Mouse (Mus musculus): ENCODE results near the gene Cercam. TPM values are rescaled to one million over a fixed set of nuclear protein-coding genes. Genes with fewer than 3 reads are reported as not detected.

Gene Cercam
- polyA plus RNA-seq, 1 experiment from 2014 or later = 8.7 TPM

DNA sequence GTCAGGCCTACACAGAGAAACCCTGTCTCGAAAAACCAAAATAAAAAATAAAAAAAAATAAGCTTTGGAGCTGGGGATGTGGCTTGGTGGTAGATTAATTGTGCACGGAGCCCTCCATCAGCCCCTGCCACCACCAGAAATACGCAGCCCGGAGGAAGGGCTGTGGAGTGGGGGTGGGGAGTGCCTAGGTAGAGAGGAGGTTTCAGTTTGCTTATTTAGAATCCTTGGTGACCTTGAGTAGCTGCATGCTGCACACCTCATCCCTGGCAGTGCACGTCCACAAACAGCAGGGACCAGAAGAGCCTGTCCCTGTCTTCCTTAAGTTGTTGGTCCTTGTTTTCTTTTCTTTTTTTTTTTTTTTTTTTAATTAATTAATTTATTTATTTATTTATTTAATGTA, 35.2 kb upstream of the Cercam start:
- WGBS = 95% methylated on average over 5 of the region's 5 CpGs
- Histone ChIP-seq H3K4me1 (ENCODE audit: control insufficient read depth, insufficient read depth, low read length) (no peaks in the 10 kb centered on the region), H3K27ac (replicated peaks; ENCODE audit: low read depth, low read length) (no peak overlapping the region), H3K27me3 (ENCODE audit: control insufficient read depth, insufficient read depth, low read length) (no peaks in the 10 kb centered on the region), H3K9ac (ENCODE audit: low read length) (no peak overlapping the region), H3K36me3 (ENCODE audit: control insufficient read depth, insufficient read depth, low read length) (peaks cover 8% of the 10 kb centered on the region), H3K9me3 (ENCODE audit: control insufficient read depth, low read length) (no peaks in the 10 kb centered on the region), H3K4me2 (ENCODE audit: low read depth, severe bottlenecking) (no peak overlapping the region), H3K4me3 (ENCODE audit: low read depth, low read length) (no peak overlapping the region)
- ATAC-seq (ENCODE audit: insufficient number of reproducible peaks, low FRiP score, low TSS enrichment, low read depth) = no peak
- no peak for DNase-seq (ENCODE audit: low spot score)

DNA sequence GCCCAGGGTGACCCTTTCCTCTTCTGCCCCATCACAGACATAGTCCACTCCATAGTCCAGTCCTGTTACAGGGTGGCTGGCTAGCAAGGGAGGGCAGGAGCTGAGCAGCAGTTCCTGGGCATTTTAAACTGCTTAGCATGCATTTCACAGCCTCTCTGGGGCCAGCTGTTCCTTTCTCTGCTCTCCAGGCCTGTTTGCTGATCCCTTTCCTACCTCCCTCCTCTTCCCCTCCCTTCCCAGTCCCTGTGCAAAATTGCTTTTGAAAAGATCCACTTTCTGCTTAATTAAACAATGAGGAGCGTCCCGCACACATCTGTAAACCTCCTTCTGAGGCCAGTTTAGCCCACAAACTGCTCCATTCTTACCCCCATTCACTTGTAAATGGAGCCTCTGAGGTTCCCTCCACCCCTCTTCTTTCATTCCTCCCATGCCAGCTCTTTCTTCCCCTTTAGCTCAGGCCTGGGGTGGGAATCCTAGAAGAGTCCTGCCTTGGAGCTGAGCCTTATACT, 33.5 kb upstream of the Cercam start:
- Histone ChIP-seq H3K4me2 (ENCODE audit: low read depth, severe bottlenecking) (no peak overlapping the region), H3K9me3 (ENCODE audit: control insufficient read depth, low read length) (no peaks in the 10 kb centered on the region), H3K36me3 (ENCODE audit: control insufficient read depth, insufficient read depth, low read length) (peaks cover 10% of the 10 kb centered on the region), H3K9ac (ENCODE audit: low read length) (no peak overlapping the region), H3K27me3 (ENCODE audit: control insufficient read depth, insufficient read depth, low read length) (no peaks in the 10 kb centered on the region), H3K27ac (replicated peaks; ENCODE audit: low read depth, low read length) (no peak overlapping the region), H3K4me3 (ENCODE audit: low read depth, low read length) (no peak overlapping the region), H3K4me1 (ENCODE audit: control insufficient read depth, insufficient read depth, low read length) (no peaks in the 10 kb centered on the region)
- ATAC-seq (ENCODE audit: insufficient number of reproducible peaks, low FRiP score, low TSS enrichment, low read depth) (no peak), DNase-seq (ENCODE audit: low spot score) (no peak)
- 56% methylated on average over 2 of the region's 2 CpGs for WGBS

DNA sequence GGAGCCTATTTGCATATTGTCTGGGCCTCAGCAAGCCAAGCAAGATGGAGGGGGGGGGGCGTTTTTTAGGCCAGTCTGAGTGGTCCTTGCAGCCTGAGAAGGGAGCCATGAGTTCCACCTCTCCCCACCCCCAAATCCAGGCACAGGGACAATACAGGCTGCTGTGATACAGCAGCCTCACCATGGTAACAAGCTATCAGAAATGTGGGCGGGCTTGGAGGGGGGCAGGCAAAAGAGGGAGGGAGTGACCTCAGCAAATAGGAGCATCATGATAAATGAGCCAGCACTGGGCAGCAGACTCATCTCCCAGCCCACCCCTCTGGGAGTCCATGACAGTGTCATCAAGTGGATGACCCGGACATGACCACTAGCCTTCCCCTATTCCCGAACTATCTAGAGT, 29.5 kb upstream of the Cercam start:
- H3K4me2 ChIP-seq (ENCODE audit: low read depth, severe bottlenecking) = no peak overlapping the region
- no peak overlapping the region for H3K4me3 ChIP-seq (ENCODE audit: low read depth, low read length)
- H3K9me3 ChIP-seq (ENCODE audit: control insufficient read depth, low read length) = no peaks in the 10 kb centered on the region
- H3K4me1 ChIP-seq (ENCODE audit: control insufficient read depth, insufficient read depth, low read length) = no peaks in the 10 kb centered on the region
- no peak overlapping the region for H3K27ac ChIP-seq (replicated peaks; ENCODE audit: low read depth, low read length)
- H3K27me3 ChIP-seq (ENCODE audit: control insufficient read depth, insufficient read depth, low read length) = peaks cover 13% of the 10 kb centered on the region
- no peak for ATAC-seq (ENCODE audit: insufficient number of reproducible peaks, low FRiP score, low TSS enrichment, low read depth)
- H3K36me3 ChIP-seq (ENCODE audit: control insufficient read depth, insufficient read depth, low read length) = peaks cover 7% of the 10 kb centered on the region; the same call in 1 of the 2 replicates
- no peak for DNase-seq (ENCODE audit: low spot score)
- 58% methylated on average over 4 of the region's 4 CpGs for WGBS
- no peak overlapping the region for H3K9ac ChIP-seq (ENCODE audit: low read length)

DNA sequence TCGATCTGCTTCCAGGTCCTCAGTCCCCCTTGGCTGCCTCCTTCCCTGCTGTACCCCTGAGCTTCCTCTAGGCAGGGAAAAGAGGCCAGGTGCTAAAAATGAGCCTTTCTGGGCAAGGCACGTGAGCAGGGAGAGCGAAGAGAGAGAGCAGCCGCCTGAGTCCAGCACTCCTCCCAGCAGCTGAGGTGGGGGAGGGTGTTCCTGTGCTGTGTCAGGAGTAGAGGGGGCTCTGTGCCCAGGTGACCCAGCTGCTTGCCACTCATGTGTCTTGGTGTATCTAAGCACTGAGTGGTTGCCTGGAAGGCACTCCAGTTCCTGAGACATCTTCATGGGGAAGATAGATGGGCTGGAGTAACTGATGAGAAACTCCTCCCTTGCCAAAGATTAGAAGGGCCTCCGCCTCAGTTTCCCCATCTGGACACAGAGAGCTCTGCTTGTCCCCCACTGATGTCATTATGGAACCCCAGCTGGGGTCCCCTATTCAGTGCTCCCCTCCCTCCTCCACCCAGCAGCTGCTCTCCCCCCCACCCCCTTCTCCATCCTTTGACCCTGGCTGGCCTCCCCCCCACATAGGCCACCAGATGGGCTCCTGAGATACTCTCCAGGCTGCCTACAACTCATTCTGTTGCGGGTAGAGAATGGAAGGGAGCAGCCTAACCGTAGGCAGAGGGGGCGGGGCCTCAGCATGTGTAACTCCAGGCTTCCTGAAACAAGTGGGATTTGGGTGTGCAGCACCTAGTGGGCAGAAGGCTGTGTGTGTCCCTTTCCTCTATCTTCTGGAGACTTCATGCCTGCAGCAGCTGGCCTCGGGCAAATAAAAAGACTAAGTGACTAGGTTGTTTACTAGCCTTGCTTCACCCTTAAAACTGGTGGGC, 25.5 kb upstream of the Cercam start:
- ATAC-seq (ENCODE audit: insufficient number of reproducible peaks, low FRiP score, low TSS enrichment, low read depth) = no peak
- Histone ChIP-seq H3K27ac (replicated peaks; ENCODE audit: low read depth, low read length) (no peak overlapping the region), H3K4me3 (ENCODE audit: low read depth, low read length) (no peak overlapping the region), H3K9me3 (ENCODE audit: control insufficient read depth, low read length) (no peaks in the 10 kb centered on the region), H3K4me1 (ENCODE audit: control insufficient read depth, insufficient read depth, low read length) (peaks cover 7% of the 10 kb centered on the region; the same call in 1 of the 2 replicates), H3K4me2 (ENCODE audit: low read depth, severe bottlenecking) (no peak overlapping the region), H3K36me3 (ENCODE audit: control insufficient read depth, insufficient read depth, low read length) (peaks cover 7% of the 10 kb centered on the region; the same call in 1 of the 2 replicates), H3K27me3 (ENCODE audit: control insufficient read depth, insufficient read depth, low read length) (peaks cover 45% of the 10 kb centered on the region), H3K9ac (ENCODE audit: low read length) (no peak overlapping the region)
- no peak for DNase-seq (ENCODE audit: low spot score)
- WGBS = 67% methylated on average over 9 of the region's 9 CpGs

DNA sequence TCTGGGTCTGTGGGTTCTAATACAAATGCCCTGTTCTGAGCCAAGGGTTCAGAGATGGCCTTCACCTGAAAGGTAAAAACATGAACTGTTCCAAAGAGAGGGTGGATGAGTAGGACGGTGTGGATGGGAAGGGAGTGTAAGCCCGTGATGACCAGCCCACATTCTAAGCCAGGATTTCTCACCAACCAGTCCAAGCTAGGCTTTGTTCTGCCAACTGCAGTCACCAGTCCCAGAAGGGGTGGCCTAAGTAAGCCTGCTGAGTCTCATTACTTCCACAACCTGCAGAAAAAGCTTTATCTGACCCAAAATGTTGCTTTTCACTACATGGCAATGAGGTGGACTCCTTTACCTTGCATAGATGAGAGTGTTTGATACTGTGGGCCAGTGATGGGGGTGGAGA, 24.8 kb upstream of the Cercam start:
- Histone ChIP-seq H3K36me3 (ENCODE audit: control insufficient read depth, insufficient read depth, low read length) (peaks cover 3% of the 10 kb centered on the region; the same call in 1 of the 2 replicates), H3K27me3 (ENCODE audit: control insufficient read depth, insufficient read depth, low read length) (peaks cover 45% of the 10 kb centered on the region), H3K4me1 (ENCODE audit: control insufficient read depth, insufficient read depth, low read length) (peaks cover 7% of the 10 kb centered on the region; the same call in 1 of the 2 replicates), H3K27ac (replicated peaks; ENCODE audit: low read depth, low read length) (no peak overlapping the region), H3K4me3 (ENCODE audit: low read depth, low read length) (no peak overlapping the region), H3K9me3 (ENCODE audit: control insufficient read depth, low read length) (no peaks in the 10 kb centered on the region), H3K9ac (ENCODE audit: low read length) (no peak overlapping the region), H3K4me2 (ENCODE audit: low read depth, severe bottlenecking) (no peak overlapping the region)
- WGBS = 84% methylated on average over 2 of the region's 2 CpGs
- ATAC-seq (ENCODE audit: insufficient number of reproducible peaks, low FRiP score, low TSS enrichment, low read depth) (no peak), DNase-seq (ENCODE audit: low spot score) (no peak)

DNA sequence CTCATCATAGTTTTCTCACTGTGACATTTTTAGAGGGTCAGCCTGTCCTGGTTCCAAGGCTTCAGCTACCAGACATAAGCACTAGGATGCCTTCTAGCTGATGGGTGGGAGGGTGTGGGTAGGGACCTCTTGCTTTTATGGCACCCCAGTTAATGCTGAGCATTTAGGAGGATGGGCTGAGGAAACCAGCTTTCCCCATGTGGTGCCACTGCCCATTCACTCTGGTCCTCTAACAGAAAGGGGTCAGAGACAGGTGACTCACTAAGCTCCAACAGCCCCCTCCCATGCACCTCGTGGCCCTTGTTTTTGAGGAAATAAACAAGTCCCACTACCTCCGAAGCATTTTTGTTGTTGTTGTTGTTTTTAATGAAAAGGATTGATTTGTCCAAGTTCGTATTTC, 24.3 kb upstream of the Cercam start:
- Histone ChIP-seq H3K36me3 (ENCODE audit: control insufficient read depth, insufficient read depth, low read length) (peaks cover 3% of the 10 kb centered on the region; the same call in 1 of the 2 replicates), H3K9ac (ENCODE audit: low read length) (no peak overlapping the region), H3K9me3 (ENCODE audit: control insufficient read depth, low read length) (no peaks in the 10 kb centered on the region), H3K27me3 (ENCODE audit: control insufficient read depth, insufficient read depth, low read length) (peaks cover 45% of the 10 kb centered on the region), H3K27ac (replicated peaks; ENCODE audit: low read depth, low read length) (no peak overlapping the region), H3K4me1 (ENCODE audit: control insufficient read depth, insufficient read depth, low read length) (peaks cover 7% of the 10 kb centered on the region; the same call in 1 of the 2 replicates), H3K4me2 (ENCODE audit: low read depth, severe bottlenecking) (no peak overlapping the region), H3K4me3 (ENCODE audit: low read depth, low read length) (no peak overlapping the region)
- WGBS = 7% methylated on average over 3 of the region's 3 CpGs
- ATAC-seq (ENCODE audit: insufficient number of reproducible peaks, low FRiP score, low TSS enrichment, low read depth) (no peak), DNase-seq (ENCODE audit: low spot score) (no peak)

DNA sequence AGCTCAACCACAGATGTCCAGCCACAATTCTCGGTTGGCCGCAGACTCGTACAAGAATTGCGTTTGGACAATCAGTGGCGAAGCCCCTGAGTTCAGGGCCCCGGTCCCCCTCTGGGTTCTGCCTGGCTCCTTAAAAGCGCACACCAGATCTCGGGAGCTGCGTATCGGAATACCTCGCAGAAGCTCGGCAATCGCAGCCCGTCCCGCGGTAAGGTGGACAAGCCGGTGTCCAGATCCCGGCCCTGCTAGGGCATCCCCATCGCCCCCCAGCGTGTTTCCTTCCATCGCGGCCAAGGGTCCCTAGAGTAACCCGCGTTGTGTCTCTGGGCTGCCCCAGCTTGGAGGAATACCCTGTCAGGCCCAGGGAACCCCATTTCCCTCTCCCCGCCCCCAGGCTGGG, 23.3 kb upstream of the Cercam start:
- Histone ChIP-seq H3K36me3 (ENCODE audit: control insufficient read depth, insufficient read depth, low read length) (peaks cover 3% of the 10 kb centered on the region; the same call in 1 of the 2 replicates), H3K27me3 (ENCODE audit: control insufficient read depth, insufficient read depth, low read length) (peaks cover 47% of the 10 kb centered on the region), H3K27ac (replicated peaks; ENCODE audit: low read depth, low read length) (no peak overlapping the region), H3K4me3 (ENCODE audit: low read depth, low read length) (peak overlapping the region; percentile 14), H3K9me3 (ENCODE audit: control insufficient read depth, low read length) (no peaks in the 10 kb centered on the region), H3K4me1 (ENCODE audit: control insufficient read depth, insufficient read depth, low read length) (peaks cover 7% of the 10 kb centered on the region; the same call in 1 of the 2 replicates), H3K9ac (ENCODE audit: low read length) (peak overlapping the region; percentile 24; the same call in 1 of the 2 replicates), H3K4me2 (ENCODE audit: low read depth, severe bottlenecking) (peak overlapping the region; percentile 34)
- peak; percentile 54 for DNase-seq (ENCODE audit: low spot score)
- 4% methylated on average over 25 of the region's 25 CpGs for WGBS
- no peak for ATAC-seq (ENCODE audit: insufficient number of reproducible peaks, low FRiP score, low TSS enrichment, low read depth)

DNA sequence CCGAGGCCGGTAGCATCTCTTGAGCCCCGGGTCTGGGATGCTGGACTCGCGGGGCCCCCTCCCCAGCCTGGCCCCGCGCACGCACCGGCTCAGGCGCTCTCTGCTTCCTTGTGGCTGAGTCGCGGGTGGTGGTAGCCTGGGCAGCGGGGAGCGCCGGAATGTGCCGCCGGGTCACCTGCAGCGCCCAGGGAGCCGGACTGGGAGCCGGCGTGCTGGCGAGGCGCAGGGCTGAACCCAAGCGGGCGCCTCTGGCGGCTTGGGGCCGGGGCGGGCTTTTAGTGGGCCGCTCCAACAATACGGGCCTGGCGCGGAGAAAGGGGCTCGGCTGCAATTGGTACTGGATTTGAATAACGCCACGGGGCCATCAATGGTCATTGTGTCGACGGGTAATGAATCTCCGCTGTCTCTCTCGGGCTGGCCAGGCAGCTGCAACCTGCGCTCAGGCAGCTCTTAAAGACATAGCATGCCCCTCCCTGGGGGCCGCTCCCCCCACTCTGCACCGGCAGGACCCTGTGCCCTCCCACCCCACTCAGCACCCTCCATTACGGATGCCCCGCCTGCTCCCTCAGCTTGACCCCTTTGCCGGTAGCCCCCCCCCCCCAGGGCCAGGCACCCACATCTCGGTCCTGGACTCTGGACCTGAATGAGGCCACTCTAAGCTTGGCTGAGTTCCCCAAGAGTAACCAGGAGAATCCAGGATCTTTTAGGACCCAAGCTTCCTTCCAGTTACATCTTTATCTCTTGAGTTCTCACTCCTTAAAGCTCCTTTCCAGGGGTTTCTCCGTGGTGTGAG, 22.7 kb upstream of the Cercam start:
- Histone ChIP-seq H3K27me3 (ENCODE audit: control insufficient read depth, insufficient read depth, low read length) (peaks cover 47% of the 10 kb centered on the region), H3K9ac (ENCODE audit: low read length) (peak overlapping the region; percentile 24; the same call in 1 of the 2 replicates), H3K36me3 (ENCODE audit: control insufficient read depth, insufficient read depth, low read length) (peaks cover under 1% of the 10 kb centered on the region; the same call in 1 of the 2 replicates), H3K27ac (replicated peaks; ENCODE audit: low read depth, low read length) (no peak overlapping the region), H3K4me2 (ENCODE audit: low read depth, severe bottlenecking) (peak overlapping the region; percentile 34), H3K4me1 (ENCODE audit: control insufficient read depth, insufficient read depth, low read length) (peaks cover 7% of the 10 kb centered on the region; the same call in 1 of the 2 replicates), H3K4me3 (ENCODE audit: low read depth, low read length) (peak overlapping the region; percentile 14), H3K9me3 (ENCODE audit: control insufficient read depth, low read length) (no peaks in the 10 kb centered on the region)
- no peak for ATAC-seq (ENCODE audit: insufficient number of reproducible peaks, low FRiP score, low TSS enrichment, low read depth)
- DNase-seq (ENCODE audit: low spot score) = peak; percentile 51
- WGBS = 4% methylated on average over 47 of the region's 47 CpGs
